Mouse (Mus musculus): ENCODE results near the gene Crcp.
"Not testable (repeated sequence)": the region's sequence is repeated elsewhere in the genome, so short reads cannot be mapped to it uniquely, and the experiment has no call there.

Crcp gene

DNA sequence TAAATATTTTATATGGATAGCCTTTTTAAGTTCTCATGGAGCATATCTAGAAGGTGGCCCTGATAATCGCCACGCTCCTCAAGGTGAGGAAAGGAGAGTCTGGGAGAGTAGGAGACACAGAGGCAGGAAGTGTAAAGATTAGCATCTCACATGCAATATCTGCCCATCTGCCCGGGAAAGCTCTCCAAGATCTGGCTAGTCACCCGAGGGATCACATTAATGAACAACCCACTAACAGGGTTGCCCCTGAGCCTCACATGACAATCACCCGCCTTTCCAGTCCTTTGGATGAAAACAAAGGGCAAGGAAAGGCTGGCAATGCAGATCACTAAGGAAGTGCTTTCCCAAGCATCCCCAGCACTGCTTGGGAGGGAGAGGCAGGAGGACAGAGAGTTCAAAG, 2.0 kb upstream of the Crcp start:
- DNase-seq: peak; percentile 70

- no peak for DNase-seq
These were observed 1.4 kb upstream of the Crcp start for GRCm38 (mm10) chr5:130027696-130028095.

DNA sequence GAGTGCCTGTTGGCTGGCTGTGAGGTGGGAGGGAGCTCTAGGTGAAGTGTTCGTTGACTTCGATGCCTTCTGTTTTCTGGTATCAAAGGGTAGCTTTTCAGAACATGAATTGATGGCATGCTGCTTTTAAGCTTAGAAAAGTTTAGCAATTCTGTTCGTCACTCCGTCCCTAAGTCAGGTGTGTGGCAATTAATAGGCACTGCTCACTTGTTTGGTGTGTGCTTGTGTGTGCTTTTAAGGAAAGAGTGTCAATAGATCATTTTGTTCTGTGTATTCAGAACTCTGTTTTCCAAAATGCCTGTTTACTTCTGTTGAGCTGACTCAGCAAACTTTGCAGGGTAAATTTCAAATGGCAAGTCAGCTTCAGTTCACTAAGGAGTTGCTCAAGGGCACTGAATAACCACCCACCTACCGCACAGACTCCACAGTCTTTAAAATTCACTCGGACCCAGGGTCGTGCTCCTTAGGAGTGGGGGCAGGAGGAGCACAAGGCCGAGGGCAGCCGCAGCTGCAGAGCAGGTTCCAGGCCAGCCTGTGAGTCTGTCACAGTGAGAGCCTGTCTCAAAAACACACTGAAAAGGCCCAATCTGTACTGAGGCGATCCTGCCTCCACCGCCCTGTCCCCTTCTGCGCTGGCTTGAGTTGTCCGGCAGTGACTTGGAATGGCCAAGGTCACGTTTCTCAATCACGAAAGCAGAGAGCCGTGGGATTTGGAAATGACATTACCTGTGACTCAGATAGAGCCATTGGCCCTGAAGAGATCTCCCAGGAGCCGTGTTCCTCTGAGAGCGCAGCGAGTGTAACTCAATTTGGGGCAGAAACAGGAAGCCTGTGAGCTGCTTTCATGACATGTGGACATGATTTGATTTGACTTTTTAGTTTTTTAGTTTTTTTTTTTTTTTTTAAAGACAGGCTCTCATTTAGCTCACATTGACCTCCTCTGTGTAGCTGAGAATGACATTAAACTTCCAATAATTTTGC, 2.6 kb downstream of the Crcp start:
- no peak for DNase-seq

DNA sequence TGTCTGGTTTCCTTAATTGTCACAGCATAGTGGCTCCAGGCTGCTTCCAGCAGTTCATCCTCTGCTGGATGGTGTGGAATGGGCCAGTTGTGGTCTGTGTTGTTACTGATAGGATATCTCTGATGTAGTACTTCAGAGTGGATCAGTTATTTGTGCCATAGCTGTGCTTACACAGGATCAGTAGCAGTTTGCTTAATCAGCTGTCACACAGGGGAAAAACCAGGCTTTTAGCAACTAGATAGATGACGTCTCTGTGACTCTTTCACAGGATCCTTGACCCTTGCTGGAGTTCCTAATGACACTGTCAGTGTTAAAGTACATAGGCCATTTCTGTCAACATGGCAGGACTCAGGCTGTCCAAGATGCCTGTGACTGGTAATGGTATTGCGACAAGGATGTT, 4.8 kb downstream of the Crcp start:
- no peak for DNase-seq

DNA sequence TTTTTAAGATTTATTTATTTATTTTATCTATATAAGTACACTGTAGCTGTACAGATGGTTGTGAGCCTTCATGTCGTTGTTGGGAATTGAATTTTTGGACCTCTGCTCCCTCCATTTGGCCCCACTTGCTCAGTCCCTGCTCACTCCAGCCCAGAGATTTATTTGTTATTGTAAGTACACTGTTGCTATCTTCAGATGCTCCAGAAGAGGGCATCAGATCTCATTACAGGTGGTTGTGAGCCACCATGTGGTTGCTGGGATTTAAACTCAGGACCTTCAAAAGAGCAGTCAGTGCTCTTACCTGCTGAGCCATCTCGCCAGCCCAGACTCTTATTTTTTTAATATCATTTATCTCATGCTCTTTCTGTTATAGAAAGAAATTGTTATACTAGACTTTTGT, 7.2 kb downstream of the Crcp start:
- DNase-seq: not testable (repeated sequence)

- DNase-seq: peak; percentile 76
These were observed 8.8 kb downstream of the Crcp start for GRCm38 (mm10) chr5:130037752-130038455.

DNA sequence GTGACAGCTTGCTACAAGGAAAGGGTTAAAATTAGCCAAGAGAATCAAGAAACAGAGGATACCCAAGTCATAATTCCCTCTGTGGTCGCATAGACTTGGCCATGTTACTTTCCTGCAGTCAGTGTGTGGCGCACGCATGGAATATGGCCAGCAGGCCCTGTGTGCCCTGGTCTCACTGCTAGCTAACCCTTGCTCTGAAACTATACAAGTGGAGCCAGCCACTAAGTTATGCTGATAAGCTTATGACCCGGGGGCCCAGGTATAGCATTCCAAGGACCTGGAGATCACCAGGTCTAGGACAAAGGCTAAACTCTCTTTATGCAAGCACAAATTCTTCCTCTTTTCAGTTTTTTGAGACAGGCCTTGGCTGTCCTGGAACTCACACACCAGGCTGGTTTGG, 11.7 kb downstream of the Crcp start:
- DNase-seq: no peak

GRCm38 (mm10) chr5:130041262-130041661, 12.2 kb downstream of the Crcp start:
- no peak for DNase-seq

- no peak for DNase-seq
These were observed 14.7 kb downstream of the Crcp start for GRCm38 (mm10) chr5:130043741-130044140.

DNA sequence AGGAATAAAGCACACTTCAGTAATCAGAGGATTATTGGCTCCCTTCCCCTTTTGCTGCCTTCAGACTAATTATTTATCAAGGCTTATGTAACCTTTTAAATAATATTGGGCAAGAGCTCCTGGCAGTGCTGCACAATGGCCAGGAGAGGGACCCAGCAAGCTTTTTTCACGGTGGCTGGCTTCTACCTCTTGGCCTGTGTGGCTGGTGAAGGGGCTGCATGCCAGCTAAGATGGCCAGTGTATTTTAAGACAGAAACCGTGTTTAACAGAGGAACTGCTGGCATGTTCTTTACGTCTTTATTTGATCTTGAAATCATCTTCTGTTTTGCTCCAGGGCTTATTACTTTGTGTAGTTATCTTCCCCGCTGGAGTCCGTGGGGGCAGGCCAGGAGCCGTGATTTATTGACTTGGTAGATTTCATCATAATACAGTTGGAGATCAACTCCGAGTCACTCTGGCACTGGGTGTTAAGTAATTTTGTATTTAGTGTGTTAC, 15.2 kb downstream of the Crcp start:
- peak; percentile 53 for DNase-seq

DNA sequence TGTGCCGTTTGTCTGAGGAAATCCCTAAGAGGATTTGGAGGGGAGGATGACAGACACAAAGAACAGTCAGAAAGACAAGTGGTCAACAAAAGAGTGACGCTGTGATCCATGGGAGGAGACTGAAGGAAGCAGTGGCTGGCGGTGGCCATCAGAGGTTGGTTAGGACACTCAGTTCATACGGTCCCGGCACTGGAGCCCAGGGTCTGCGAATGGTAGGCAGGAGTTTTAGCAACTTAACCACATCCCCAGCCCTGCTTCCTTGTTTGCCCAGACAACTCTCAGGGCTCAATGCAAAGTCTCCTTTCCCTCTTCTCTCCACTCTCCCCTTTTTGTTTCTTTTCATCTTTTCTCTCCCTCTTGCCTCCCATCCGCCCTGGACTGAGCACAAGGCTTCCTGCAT, 17.0 kb downstream of the Crcp start:
- DNase-seq: no peak

- no peak for DNase-seq
These were observed 17.5 kb downstream of the Crcp start for GRCm38 (mm10) chr5:130046589-130046988.

DNA sequence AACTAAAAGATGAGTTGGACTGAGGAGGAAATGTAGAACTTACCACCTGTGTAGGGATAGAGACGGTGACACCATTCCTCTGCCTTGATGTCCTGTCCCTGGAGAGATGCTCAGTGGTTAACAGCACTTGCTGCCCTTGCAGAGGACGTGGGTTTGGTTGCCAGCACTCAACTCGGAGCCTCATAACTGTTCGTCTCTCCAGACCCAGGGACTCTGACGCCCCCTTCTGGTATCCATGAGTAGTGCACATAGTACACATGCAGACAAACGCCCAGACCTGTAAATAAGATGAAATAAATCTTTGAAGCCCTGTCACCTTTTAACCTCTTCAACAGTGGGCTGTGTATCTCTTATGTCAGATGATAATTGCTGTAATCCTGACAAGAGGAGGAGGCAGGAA, 17.9 kb downstream of the Crcp start:
- no peak for DNase-seq

GRCm38 (mm10) chr5:130048786-130049520, 19.9 kb downstream of the Crcp start:
- no peak for DNase-seq

DNA sequence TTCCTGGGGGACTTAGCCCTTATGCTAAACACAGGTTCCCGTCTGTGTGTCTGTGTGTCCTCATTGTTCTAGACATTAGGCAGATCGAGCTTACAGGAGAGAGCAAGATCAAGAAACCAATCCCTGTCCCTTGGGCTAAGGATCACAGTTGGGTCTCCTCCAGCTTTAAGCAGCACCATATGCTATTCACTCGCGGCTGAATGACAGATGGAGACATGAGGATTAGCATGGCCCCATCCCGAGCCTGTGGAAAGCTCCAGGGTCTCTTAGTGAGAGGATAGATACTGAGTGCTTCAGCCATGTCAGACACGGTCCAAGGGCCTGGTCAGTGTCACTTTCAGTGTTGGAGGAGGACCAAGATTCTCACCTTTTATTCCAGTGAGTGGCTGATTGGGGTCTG, 21.3 kb downstream of the Crcp start:
- DNase-seq: no peak

- DNase-seq: no peak
These were observed 22.2 kb downstream of the Crcp start for GRCm38 (mm10) chr5:130051073-130051860.

DNA sequence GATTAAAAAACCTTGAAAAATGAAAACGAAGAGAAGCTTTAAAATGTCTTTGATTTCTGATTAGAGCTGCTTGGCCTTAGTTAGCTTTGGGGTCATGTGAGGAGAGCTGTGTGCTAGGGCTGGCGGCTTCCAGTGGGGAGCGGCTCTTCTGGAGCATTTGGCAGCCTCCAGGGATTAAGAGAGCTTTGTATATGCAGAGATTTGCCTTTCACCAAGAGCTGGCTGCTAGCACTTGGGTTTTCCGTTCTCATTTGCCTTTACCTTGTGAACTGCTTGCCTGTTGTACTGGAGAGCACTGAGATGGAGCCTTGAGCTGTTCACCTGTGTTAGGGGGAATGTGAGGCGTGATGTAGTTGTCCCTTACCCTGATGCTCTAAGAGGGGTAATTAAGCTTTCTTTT, 23.4 kb downstream of the Crcp start:
- DNase-seq: no peak

GRCm38 (mm10) chr5:130052955-130053354, 23.9 kb downstream of the Crcp start:
- DNase-seq: no peak

- DNase-seq: no peak
These were observed 26.6 kb downstream of the Crcp start for GRCm38 (mm10) chr5:130055688-130056087.

DNA sequence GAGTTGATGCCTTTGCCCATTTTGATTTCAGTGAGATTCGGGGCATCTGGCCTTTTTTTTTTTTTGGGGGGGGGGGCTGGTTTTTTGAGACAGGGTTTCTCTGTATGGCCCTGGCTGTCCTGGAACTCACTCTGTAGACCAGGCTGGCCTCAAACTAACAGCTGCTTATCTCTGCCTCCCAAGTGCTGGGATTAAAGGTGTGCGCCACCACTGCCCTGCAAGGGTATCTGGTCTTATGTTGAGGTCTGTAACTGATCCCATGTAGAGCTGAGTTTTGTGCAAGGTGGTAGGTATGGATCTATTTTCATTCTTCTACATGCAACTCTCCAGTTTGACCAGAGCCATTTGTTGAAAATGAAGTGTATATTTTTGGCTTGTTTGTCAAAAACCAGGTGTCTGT, 27.2 kb downstream of the Crcp start:
- DNase-seq: no peak

DNA sequence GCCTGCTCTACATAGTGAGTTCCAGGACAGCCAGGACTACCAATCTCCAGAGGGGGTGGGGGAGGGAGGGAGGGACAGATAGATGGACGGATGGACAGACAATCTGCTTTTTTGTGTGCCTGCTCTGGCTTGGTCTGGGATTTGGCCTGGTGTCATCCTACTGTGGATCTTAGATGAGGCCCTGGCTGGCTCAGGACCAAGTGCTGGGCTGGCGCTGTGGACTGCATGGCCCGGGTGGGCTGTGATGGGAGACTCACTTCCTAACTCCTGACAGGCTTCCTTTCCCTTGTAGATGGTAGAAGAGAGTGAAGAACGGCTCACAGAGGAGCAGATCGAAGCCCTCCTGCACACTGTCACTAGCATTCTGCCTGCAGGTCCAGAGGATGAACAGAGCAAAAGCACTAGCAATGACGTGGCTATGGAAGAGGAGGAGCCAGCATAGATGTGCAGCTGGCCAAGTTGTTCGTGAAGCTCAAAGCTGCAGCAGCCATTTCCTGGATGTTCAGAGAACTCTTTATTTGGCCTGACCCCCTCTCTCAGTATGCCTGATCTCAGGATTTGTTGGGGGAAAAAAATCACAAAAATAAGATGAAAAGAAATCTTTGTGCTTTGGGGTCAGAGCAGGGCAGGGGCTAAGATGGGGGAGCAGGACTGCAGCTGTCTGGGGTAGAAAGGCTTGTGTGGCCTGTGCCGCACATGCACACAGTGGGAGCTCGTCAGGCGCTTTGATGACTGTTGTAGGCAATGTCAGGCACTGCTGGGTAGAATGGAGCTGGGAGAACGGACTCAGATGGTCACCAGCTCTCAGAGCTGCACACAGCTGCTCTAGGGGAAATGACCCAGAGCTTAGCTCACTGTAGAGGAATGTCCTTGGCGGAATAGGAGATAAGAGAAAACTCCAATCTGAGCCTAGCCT, 30.6 kb downstream of the Crcp start:
- DNase-seq: no peak

Measured in kidney, adult 18-20 months (tissue).